Mouse (Mus musculus): ENCODE measurements around the gene Tmc6.
A peak's percentile ranks its signal among the peaks of the same experiment; 100 is the strongest.

The Tmc6 gene

DNA sequence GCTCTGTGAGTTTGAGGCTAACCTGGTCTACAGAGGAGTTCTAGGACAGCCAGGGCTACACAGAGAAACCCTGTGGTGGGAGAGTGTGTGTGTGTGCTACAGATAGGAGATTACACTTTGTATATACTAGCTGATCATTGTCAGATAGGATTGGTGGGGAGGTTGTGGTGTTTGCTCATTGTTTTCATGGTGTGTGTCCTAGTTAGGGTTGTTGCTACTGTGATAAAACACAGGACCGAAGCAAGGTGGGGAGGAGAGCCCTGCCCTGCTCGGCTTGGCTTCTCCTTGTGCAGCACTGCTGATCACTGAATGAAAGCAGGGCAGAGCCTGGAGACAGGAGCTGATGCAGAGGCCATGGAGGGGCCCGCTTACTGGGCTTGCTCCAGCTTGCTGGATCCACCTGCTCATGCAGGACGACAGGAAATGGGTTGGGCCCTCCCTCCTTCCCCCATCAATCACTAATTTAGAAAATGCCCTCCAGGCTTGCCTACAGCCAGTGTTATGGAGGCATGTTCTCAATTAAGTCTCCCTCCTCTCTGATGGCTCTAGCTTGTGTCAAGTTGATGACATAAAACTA lies 38.5 kb downstream of the Tmc6 start:
- DNase-seq = no peak

DNA sequence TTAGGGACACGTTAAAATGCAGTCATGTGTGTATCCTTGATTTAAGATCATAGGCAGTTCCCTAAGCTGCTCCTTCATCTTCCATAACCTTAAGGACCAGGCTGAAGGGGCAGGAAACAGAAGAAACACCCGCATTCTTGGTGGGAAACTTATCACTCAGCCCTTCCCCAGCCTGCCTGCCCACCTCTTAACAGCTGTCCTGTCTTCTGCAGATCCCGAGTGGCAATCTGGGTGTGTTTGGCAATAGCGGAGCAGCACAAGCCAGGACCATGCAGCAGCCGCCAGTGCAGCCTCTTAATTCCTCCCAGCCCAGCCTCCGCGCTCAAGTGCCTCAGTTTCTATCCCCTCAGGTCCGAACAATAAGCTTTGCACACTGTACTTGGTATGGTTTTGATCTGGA lies 39.3 kb downstream of the Tmc6 start:
- DNase-seq = no peak

DNA sequence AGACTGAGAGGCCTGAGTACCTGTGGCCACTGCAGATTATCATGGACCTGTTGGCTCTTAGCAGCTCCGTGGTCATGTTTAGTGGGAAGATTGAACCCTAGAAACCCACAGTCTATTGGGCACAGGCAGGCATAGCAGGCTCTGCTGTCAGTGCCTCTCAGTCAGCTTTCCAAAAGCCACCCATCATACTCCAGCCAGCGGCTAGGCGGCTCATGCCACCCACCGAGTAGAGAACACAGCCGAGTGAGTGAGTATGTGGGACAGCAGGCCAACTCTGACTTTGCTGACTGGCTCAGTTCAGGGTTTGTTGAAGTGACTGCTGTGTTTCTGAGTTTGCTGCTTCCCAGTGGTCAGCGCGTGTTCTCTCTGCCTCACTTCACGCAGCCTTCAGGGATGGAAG lies 39.8 kb downstream of the Tmc6 start:
- no peak for DNase-seq

- no peak for DNase-seq
These were observed 40.9 kb downstream of the Tmc6 start for GRCm38 (mm10) chr11:117741128-117741527.

DNA sequence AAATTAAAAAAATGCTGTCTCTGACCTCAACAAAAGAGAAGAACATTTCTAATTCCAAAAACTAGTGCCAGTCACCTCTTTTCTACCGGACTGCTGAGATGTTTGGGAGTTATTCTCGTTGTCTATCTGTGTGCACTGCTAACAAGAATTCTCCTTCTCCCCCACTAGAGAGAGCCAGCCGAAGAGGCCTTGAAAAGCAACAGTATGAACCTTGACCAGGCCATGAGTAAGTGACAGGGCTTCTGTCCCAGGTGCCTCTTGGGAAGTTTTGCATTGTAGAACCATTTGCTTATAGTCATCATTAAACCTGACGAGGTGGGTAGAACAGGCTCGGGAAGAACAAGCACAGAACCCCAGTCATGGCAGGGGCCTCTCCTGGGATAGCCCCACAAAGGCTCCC lies 43.9 kb downstream of the Tmc6 start:
- no peak for DNase-seq

DNA sequence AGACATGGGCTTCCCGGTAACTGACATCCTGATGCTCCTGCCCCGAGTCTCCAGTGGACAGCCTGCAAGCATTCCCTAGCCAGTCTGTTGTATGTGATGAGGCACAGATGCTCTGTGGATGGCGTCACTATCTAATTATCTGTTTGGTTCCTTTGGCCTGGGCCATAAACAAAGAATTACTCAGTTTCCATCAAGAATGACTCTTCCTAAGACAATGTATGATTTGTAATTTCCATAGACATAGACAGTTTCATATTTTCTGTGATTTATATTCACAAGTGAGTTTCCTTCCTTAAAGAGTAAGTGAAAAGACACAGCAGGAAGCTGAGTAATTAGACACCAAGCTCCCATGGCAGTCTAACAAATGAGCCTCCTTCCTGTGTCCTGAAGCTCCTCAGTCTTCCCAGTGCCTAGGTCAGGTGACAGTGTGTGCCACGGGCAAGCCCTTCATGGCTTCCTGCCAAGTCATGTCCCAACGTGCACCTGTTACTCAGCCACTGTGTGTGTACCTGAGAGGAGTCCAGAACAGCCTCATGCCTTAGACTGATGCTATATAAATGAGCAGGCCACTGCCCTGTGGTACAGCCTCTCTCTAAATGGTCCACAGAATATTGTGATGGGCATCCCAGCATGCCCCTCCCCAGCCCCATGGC lies 45.8 kb downstream of the Tmc6 start:
- DNase-seq = peak; percentile 50

GRCm38 (mm10) chr11:117731470-117731869 lies 50.5 kb downstream of the Tmc6 start:
- DNase-seq = no peak

DNA sequence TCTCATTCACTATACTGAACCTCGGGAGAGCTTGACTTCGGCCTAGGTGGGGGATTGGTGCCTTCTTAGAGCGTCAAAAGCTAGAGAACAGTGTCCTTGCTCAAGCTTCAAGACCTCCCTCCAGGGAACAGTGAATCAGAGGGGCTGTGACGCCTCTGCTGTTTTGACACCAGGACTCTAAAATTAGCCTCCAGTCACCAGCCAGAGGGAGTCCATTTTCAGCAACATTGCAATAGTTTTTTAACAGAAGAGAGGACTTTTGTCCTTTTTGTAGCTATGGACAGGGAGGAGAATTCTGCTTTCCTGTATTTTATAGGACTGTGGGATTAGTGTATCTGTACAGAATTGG lies 51.5 kb downstream of the Tmc6 start:
- DNase-seq = no peak

GRCm38 (mm10) chr11:117729798-117730489 lies 52.1 kb downstream of the Tmc6 start:
- DNase-seq = no peak

GRCm38 (mm10) chr11:117729341-117729740 lies 52.7 kb downstream of the Tmc6 start:
- no peak for DNase-seq

GRCm38 (mm10) chr11:117728841-117729240 lies 53.2 kb downstream of the Tmc6 start:
- no peak for DNase-seq

DNA sequence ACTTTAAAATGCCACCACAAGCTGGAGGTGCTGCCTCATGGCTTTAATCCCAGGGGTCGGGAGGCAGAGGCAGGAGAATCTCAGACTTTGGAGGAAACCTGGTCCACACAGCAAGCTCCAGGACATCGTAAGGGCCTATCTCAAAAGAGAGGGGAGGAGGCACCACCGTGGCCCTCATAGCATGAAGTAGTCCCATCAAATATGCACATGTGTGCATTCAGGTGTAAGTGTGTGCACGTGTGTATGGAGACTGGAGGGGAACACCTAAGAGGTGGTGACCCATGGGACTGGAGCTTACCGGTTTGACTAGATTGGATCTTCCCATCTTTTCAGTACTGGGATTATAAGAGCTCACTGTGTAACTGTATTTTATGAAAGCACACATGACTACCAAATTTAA lies 53.8 kb downstream of the Tmc6 start:
- DNase-seq = no peak

GRCm38 (mm10) chr11:117727031-117727430 lies 55.0 kb downstream of the Tmc6 start:
- DNase-seq = no peak

DNA sequence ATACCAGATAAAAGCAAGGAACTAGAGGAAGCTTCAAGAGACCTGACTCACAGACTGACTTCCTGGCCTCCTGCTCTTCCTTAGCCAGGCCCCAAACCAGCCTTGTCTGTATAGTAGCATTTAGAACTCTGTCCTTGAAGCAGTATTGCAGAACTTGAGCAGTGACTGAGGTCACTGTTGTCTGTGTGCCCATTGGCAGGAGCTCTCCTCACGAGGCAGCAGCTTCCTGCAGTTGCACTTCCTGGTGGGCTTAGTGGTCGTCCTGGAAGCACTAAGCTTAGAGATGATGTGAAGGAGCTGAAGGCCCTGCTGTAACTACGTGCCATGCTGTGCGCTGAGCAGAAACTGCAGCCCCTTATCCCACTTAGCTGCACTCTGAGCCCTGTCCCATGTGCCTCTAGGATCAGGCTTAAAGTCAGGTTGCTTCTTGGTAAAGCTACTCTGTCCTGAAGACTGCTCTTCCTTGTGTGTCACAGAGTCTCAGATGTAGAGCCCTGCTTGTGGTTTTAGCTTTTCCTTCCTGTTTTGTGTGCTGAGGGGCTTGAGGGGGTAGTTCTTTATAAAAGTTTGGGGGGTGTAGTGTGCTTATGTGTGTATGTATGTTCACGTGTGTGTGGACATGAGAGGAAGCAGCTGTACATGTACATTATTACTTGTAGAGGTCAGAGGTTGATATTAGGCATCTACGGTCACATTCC lies 57.2 kb downstream of the Tmc6 start:
- no peak for DNase-seq

GRCm38 (mm10) chr11:117718838-117719237 lies 63.2 kb downstream of the Tmc6 start:
- no peak for DNase-seq
